Mouse (Mus musculus) megakaryocyte, embryonic 14.5 days (primary cell): ENCODE data around the gene Ube2h.

ENCODE experiments used
- FLI1 ChIP-seq: IDR thresholded peaks from 2 replicates; pipeline ENCODE4 v1.6.1; 2012; ENCODE audit warnings: low read length, inconsistent platforms, mixed read lengths
- GATA1 ChIP-seq: IDR thresholded peaks from 3 replicates; pipeline ENCODE4 v1.6.1; 2012; ENCODE audit warnings: mixed read lengths, low read length, inconsistent platforms, borderline replicate concordance

DNA sequence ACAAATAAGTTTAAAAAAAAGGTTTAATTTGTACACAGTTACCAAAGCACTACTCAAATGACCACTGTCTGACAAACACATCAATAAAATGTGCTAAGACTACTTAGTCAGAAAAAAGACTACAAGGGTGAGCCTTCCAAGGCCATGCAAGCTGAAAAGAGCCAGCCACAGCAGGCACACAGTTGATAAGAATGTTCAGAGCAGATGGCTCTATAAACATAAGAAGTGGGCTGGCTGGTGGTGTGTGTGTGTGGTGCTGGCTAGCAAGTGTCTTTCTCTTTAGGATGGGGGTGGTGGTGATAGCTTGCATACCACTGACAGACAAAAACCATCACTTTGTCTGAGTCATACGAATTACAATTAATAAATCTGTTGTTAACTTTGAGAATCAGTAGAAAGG lies 67.8 kb downstream of the Ube2h start:
- TF ChIP-seq GATA1 (no peak), FLI1 (no peak)
